Mouse (Mus musculus) limb, embryonic 14.5 days (tissue): Measurements from ENCODE around the gene Ngb. TPM values are rescaled to one million over a fixed set of nuclear protein-coding genes. Genes with fewer than 3 reads are reported as not detected.

Experiments
- ATAC-seq: fragments of 200-750 bp; cut with Nextera tagmentation; 2 replicates; pipeline ENCODE4 v1.8.0; 2017; ENCODE audit warnings: low read depth, moderate number of reproducible peaks, moderate TSS enrichment; ENCODE audit not compliant: low FRiP score
- DNase-seq: peaks from one replicate; pipeline ENCODE4 v3.0.0-alpha.2; 2015; ENCODE audit warnings: low spot score
- H3K27ac ChIP-seq: fragments of 300-500 bp; sonication (generic); replicated peaks from 2 replicates; pipeline ENCODE4 v1.5.1; 2014; ENCODE audit warnings: low read depth, mild to moderate bottlenecking, low read length, moderate library complexity, mixed read lengths
- H3K27me3 ChIP-seq: fragments of 300-500 bp; sonication (generic); 2 replicates; pipeline ENCODE4 v1.6.1; 2014; ENCODE audit warnings: low read length, mixed read lengths; ENCODE audit not compliant: control insufficient read depth, insufficient read depth
- H3K36me3 ChIP-seq: fragments of 300-500 bp; sonication (generic); 2 replicates; pipeline ENCODE4 v1.6.1; 2014; ENCODE audit warnings: mild to moderate bottlenecking, low read length, moderate library complexity, mixed read lengths; ENCODE audit not compliant: control insufficient read depth, insufficient read depth
- H3K4me1 ChIP-seq: fragments of 300-500 bp; sonication (generic); 2 replicates; pipeline ENCODE4 v1.6.1; 2014; ENCODE audit warnings: antibody characterized with exemption, low read length, mixed read lengths; ENCODE audit not compliant: control insufficient read depth, insufficient read depth
- H3K4me2 ChIP-seq: fragments of 300-500 bp; sonication (generic); replicated peaks from 2 replicates; pipeline ENCODE4 v1.6.1; 2014; ENCODE audit warnings: low read depth, mild to moderate bottlenecking, low read length, moderate library complexity; ENCODE audit not compliant: severe bottlenecking
- H3K4me3 ChIP-seq: fragments of 300-500 bp; sonication (generic); replicated peaks from 2 replicates; pipeline ENCODE4 v1.5.1; 2014; ENCODE audit warnings: low read length
- H3K9ac ChIP-seq: fragments of 300-500 bp; sonication (generic); 2 replicates; pipeline ENCODE4 v1.6.1; 2014; ENCODE audit warnings: mild to moderate bottlenecking, low read depth, low read length, moderate library complexity; ENCODE audit not compliant: severe bottlenecking
- H3K9me3 ChIP-seq: fragments of 300-500 bp; sonication (generic); 2 replicates; pipeline ENCODE4 v1.6.1; 2016; ENCODE audit warnings: low read length; ENCODE audit not compliant: control insufficient read depth
- POLR2A ChIP-seq: fragments of 200-500 bp; IDR thresholded peaks from 2 replicates; pipeline ENCODE4 v1.8.0; 2012; ENCODE audit warnings: inconsistent platforms, mild to moderate bottlenecking, moderate library complexity, borderline replicate concordance; ENCODE audit not compliant: insufficient read depth, insufficient read length; ENCODE audit errors: extremely low read depth
- WGBS: fragments of 180-500 bp; shearing (Covaris S2); extraction: QIAGEN DNeasy Blood & Tissue Kit; methylation state at CpG from one replicate; pipeline ENCODE4 v1.1.7; 2014; 5-methylcytosine and 5-hydroxymethylcytosine counted together
- polyA plus RNA-seq, 2 experiments: library from polyadenylated mRNA; depleted of rRNA in 1 of 2; stranded (reverse) in 1 of 2; unstranded in 1 of 2; fragments of >200 nt; fragmentation: Nextera tagmentation in 1 of 2; extraction: Ambion mirVana in 1 of 2; gene quantifications; 2 replicates each; pipeline versions ENCODE4 v1.2.1 to v1.2.3; 2012 to 2014

Ngb gene
- polyA plus RNA-seq, 2 experiments = 0.19 to 0.45 TPM

DNA sequence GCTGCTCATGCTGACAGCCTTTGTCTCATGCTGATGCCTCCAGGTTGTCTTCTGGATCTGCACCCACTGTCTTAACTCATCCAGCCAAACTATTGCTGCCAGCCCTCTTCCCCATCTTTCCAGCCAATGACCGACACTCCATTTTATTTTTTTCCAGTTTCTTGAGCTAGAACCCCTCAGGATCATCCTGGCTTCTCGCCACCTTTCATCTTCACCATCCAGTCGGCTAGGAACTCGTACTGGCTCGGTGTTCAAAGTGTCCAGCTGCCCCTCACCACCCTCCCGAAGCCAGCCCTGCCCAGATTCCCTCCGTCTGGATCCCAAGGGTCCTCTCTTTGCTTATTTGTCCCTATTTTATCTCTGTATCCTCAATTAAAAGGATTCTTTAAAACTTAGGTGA is 47.5 kb downstream of the Ngb start:
- Histone ChIP-seq H3K4me3 (no peak overlapping the region), H3K27ac (no peak overlapping the region), H3K4me1 (no peaks in the 10 kb centered on the region), H3K4me2 (no peak overlapping the region), H3K36me3 (no peaks in the 10 kb centered on the region), H3K9me3 (no peaks in the 10 kb centered on the region), H3K9ac (no peak overlapping the region), H3K27me3 (no peaks in the 10 kb centered on the region)
- 73% methylated on average over 7 of the region's 7 CpGs for WGBS
- no peak for ATAC-seq
- no peak for DNase-seq
- no peak for TF ChIP-seq POLR2A

DNA sequence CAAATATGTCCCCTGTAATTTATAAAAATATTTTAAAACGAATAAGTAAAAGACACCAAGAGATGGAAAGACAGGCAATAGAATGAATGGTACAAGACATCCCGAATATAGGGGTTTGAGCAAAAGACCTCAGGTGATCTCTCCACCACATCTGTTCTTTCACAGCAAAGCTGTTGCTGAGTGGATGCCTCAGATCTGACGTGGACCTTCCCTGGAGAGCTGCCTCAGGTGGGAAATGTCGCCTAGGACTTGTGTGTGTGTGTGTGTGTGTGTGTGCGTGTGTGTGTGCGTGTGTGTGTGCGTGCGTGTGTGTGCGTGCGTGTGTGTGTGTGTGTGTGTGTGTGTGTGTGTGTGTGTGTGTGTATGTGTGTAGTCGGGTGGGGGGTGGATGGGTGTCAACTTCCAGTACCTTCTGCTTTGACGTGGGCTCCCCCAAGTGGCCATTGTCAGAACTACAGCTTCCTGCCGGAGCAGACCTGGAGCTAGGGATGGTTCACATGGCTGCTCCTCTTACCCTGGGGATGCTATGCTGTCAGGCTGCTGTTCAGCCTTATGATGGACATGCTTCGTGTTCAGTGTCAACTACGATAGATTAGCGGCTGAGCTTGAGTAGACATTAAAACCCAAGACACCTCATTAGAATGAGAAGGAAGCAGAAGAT is 49.5 kb downstream of the Ngb start:
- no peak for ATAC-seq
- WGBS = 26% methylated on average over 12 of the region's 16 CpGs

DNA sequence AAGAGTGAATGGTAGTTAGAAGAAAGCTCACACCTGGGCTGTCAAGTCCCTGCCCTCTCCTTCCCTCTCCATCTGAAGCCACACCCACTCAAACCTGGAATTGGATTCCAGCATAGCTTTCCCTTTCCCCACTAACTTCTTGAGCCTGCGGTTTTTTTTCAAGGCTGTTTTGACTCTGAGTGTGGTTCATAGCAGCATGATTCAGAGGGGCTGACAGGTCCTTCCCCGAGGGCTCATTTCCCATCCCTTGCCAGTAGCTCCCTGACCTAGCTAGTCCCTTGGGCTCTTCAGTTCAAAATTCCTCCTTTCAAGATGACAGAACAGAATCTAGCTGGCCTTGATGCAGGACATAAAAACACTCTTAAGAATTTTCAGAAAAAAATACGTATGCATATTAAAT is 54.8 kb downstream of the Ngb start:
- Histone ChIP-seq H3K9me3 (no peaks in the 10 kb centered on the region), H3K4me2 (no peak overlapping the region), H3K4me3 (no peak overlapping the region), H3K27me3 (no peaks in the 10 kb centered on the region), H3K9ac (no peak overlapping the region), H3K27ac (no peak overlapping the region), H3K4me1 (no peaks in the 10 kb centered on the region), H3K36me3 (no peaks in the 10 kb centered on the region)
- no peak for ATAC-seq
- TF ChIP-seq POLR2A = no peak
- 61% methylated on average over 3 of the region's 3 CpGs for WGBS
- no peak for DNase-seq

More for the DNA sequence above, 49.5 kb downstream of the Ngb start:
- Histone ChIP-seq H3K4me1 (no peaks in the 10 kb centered on the region), H3K9ac (no peak overlapping the region), H3K27me3 (no peaks in the 10 kb centered on the region), H3K27ac (no peak overlapping the region), H3K4me2 (no peak overlapping the region), H3K4me3 (no peak overlapping the region), H3K9me3 (no peaks in the 10 kb centered on the region), H3K36me3 (no peaks in the 10 kb centered on the region)
- TF ChIP-seq POLR2A = no peak
- peak; percentile 27 for DNase-seq

Other genes starting within 250 kb of the Ngb start
- gene Irf2bpl, start 217.7 kb downstream of the Ngb start, polyA plus RNA-seq (2012; rRNA removed) = 37.1 and 50.8 TPM in 2 replicates
- gene Irf2bpl, start 217.7 kb downstream of the Ngb start, polyA plus RNA-seq (2014; fragmentation: Nextera tagmentation; extraction: Ambion mirVana) = 33.9 and 37.0 TPM in 2 replicates
- gene Cipc, start 155.5 kb downstream of the Ngb start, polyA plus RNA-seq (2012; rRNA removed) = 31.3 and 40.7 TPM in 2 replicates
- gene Cipc, start 155.5 kb downstream of the Ngb start, polyA plus RNA-seq (2014; fragmentation: Nextera tagmentation; extraction: Ambion mirVana) = 20.0 and 21.4 TPM in 2 replicates
- gene Zdhhc22, start 112.1 kb downstream of the Ngb start, polyA plus RNA-seq (2012; rRNA removed) = not detected in 2 replicates
- 0.06 and 0.10 TPM in 2 replicates for gene Zdhhc22, start 112.1 kb downstream of the Ngb start, polyA plus RNA-seq (2014; fragmentation: Nextera tagmentation; extraction: Ambion mirVana)
- gene Tmem63c, start 81.2 kb downstream of the Ngb start, polyA plus RNA-seq (2012; rRNA removed) = 0.01 and 0.10 TPM in 2 replicates
- gene Tmem63c, start 81.2 kb downstream of the Ngb start, polyA plus RNA-seq (2014; fragmentation: Nextera tagmentation; extraction: Ambion mirVana) = not detected in 2 replicates
- gene Gstz1, start 44.6 kb upstream of the Ngb start, polyA plus RNA-seq (2012; rRNA removed) = 67.7 and 75.2 TPM in 2 replicates
- gene Gstz1, start 44.6 kb upstream of the Ngb start, polyA plus RNA-seq (2014; fragmentation: Nextera tagmentation; extraction: Ambion mirVana) = 37.5 and 42.4 TPM in 2 replicates
- 20.6 and 26.3 TPM in 2 replicates for gene Pomt2, start 45.4 kb upstream of the Ngb start, polyA plus RNA-seq (2012; rRNA removed)
- gene Pomt2, start 45.4 kb upstream of the Ngb start, polyA plus RNA-seq (2014; fragmentation: Nextera tagmentation; extraction: Ambion mirVana) = 16.8 and 18.4 TPM in 2 replicates
- 1.2 and 2.0 TPM in 2 replicates for gene Samd15, start 97.2 kb upstream of the Ngb start, polyA plus RNA-seq (2012; rRNA removed)
- 1.1 and 1.6 TPM in 2 replicates for gene Samd15, start 97.2 kb upstream of the Ngb start, polyA plus RNA-seq (2014; fragmentation: Nextera tagmentation; extraction: Ambion mirVana)
- 6.2 and 6.8 TPM in 2 replicates for gene Tmed8, start 97.9 kb upstream of the Ngb start, polyA plus RNA-seq (2012; rRNA removed)
- 2.9 and 3.3 TPM in 2 replicates for gene Tmed8, start 97.9 kb upstream of the Ngb start, polyA plus RNA-seq (2014; fragmentation: Nextera tagmentation; extraction: Ambion mirVana)
- 0.80 and 1.5 TPM in 2 replicates for gene Noxred1, start 136.2 kb upstream of the Ngb start, polyA plus RNA-seq (2012; rRNA removed)
- gene Noxred1, start 136.2 kb upstream of the Ngb start, polyA plus RNA-seq (2014; fragmentation: Nextera tagmentation; extraction: Ambion mirVana) = 0.40 and 0.99 TPM in 2 replicates
- 44.3 and 45.0 TPM in 2 replicates for gene Vipas39, start 163.7 kb upstream of the Ngb start, polyA plus RNA-seq (2012; rRNA removed)
- 42.1 and 52.5 TPM in 2 replicates for gene Vipas39, start 163.7 kb upstream of the Ngb start, polyA plus RNA-seq (2014; fragmentation: Nextera tagmentation; extraction: Ambion mirVana)
- 120 and 187 TPM in 2 replicates for gene Ahsa1, start 163.9 kb upstream of the Ngb start, polyA plus RNA-seq (2012; rRNA removed)
- 168 and 182 TPM in 2 replicates for gene Ahsa1, start 163.9 kb upstream of the Ngb start, polyA plus RNA-seq (2014; fragmentation: Nextera tagmentation; extraction: Ambion mirVana)
- 0.99 and 1.2 TPM in 2 replicates for gene Ism2, start 197.2 kb upstream of the Ngb start, polyA plus RNA-seq (2012; rRNA removed)
- 1.4 TPM in 2 replicates for gene Ism2, start 197.2 kb upstream of the Ngb start, polyA plus RNA-seq (2014; fragmentation: Nextera tagmentation; extraction: Ambion mirVana)